Mouse (Mus musculus): ENCODE results near the gene Rln1. TPM values are rescaled to one million over a fixed set of nuclear protein-coding genes. Genes with fewer than 3 reads are reported as not detected.

The Rln1 gene
- polyA plus RNA-seq, 1 experiment from 2014 or later = 0.30 TPM

DNA sequence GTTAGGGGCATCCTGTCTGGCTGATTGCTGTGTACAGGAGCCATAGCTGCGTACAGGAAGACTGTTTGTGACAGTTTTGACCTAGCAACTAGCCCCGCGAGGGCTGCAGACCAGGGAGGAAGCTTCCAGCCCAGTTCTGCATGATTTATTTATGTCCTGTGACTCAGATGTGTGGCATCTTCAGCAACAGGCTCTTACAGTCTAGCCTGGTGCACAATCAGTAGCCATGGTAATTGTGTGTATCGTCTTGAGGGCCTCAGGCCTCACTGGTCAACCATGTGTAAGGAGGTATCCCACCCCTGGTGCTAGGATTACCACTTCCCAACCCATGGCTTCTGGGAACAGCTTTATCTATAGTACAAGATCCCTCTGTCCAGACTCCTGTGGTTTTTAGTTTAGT, 41.9 kb downstream of the Rln1 start:
- Histone ChIP-seq H3K9me3 (no peaks in the 10 kb centered on the region), H3K4me2 (no peak overlapping the region), H3K27ac (no peak overlapping the region), H3K4me3 (replicated peaks) (no peak overlapping the region), H3K36me3 (peaks cover 46% of the 10 kb centered on the region), H3K27me3 (no peaks in the 10 kb centered on the region), H3K9ac (replicated peaks) (no peak overlapping the region), H3K4me1 (replicated peaks) (no peaks in the 10 kb centered on the region)
- no peak for ATAC-seq (ENCODE audit: insufficient number of reproducible peaks, insufficient read depth, low FRiP score, low TSS enrichment, low read depth)
- 84% methylated on average over 4 of the region's 4 CpGs for WGBS

DNA sequence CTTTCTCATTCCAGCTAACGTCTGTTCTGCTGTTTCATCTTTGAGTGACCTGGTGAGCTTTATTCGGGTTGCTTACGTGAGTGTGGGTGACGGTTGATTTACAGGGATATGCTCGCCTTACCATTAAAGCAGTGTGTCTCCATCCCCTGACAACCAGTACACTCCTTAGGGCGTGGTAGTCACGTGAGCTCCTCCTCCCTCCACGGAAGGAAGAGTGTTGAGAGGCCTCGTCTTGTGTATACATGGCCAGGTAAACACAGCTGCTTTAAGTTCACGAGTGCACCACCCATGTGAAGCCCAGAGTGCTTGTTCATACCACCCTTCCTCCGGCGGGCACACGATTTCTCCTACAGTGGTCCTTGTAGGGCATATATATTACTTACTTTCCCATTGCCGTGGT, 42.9 kb downstream of the Rln1 start:
- Histone ChIP-seq H3K4me2 (no peak overlapping the region), H3K27ac (no peak overlapping the region), H3K9ac (replicated peaks) (no peak overlapping the region), H3K27me3 (no peaks in the 10 kb centered on the region), H3K9me3 (no peaks in the 10 kb centered on the region), H3K4me1 (replicated peaks) (no peaks in the 10 kb centered on the region), H3K4me3 (replicated peaks) (no peak overlapping the region), H3K36me3 (peaks cover 39% of the 10 kb centered on the region)
- no peak for ATAC-seq (ENCODE audit: insufficient number of reproducible peaks, insufficient read depth, low FRiP score, low TSS enrichment, low read depth)
- 83% methylated on average over 14 of the region's 14 CpGs for WGBS

DNA sequence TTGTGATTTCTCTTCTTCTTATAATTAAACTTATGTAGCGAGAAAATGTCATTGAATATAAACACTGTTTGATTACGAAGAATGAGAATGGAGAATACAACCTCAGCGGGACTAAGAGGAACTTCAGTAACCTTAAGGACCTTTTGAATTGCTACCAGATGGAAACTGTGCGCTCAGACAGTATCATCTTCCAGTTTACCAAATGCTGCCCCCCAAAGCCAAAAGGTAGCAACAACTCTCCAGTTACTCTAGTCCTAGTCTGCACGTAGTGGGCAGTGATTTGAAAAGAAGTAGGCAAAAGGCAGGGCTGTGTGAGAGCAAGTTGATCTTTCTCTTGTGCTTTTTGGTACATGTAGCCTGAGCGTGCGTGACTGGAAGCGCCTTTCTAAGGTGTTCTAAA, 46.6 kb downstream of the Rln1 start:
- Histone ChIP-seq H3K4me2 (no peak overlapping the region), H3K36me3 (peaks cover 44% of the 10 kb centered on the region), H3K4me3 (replicated peaks) (no peak overlapping the region), H3K27ac (no peak overlapping the region), H3K9ac (replicated peaks) (no peak overlapping the region), H3K9me3 (no peaks in the 10 kb centered on the region), H3K4me1 (replicated peaks) (no peaks in the 10 kb centered on the region), H3K27me3 (no peaks in the 10 kb centered on the region)
- WGBS = 66% methylated on average over 8 of the region's 8 CpGs
- ATAC-seq (ENCODE audit: insufficient number of reproducible peaks, insufficient read depth, low FRiP score, low TSS enrichment, low read depth) = no peak

DNA sequence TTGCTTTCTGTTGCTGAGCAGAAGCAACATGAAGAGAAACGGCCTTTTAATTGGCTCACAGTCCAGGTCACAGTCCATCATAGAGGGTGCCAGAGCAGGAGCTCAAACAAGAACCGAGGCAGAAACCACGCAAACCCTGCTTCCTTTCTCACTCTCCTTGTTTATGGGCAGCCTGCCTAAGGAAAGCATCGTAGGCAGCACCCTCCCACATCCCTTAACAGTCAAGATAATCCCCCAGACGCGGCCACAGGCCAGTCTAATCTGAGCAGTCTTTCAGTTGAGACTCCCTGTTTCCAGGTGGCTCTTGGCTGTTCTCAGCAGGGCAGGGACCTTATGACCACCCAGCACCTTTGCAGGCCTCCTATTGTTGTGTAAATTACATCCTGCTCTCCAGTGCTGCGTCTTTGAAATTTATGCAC, 49.0 kb downstream of the Rln1 start:
- Histone ChIP-seq H3K36me3 (peaks cover 36% of the 10 kb centered on the region), H3K9ac (replicated peaks) (no peak overlapping the region), H3K4me1 (replicated peaks) (no peaks in the 10 kb centered on the region), H3K4me2 (no peak overlapping the region), H3K27ac (no peak overlapping the region), H3K27me3 (no peaks in the 10 kb centered on the region), H3K4me3 (replicated peaks) (no peak overlapping the region), H3K9me3 (no peaks in the 10 kb centered on the region)
- no peak for ATAC-seq (ENCODE audit: insufficient number of reproducible peaks, insufficient read depth, low FRiP score, low TSS enrichment, low read depth)
- WGBS = 37% methylated on average over 7 of the region's 7 CpGs

Other genes starting within 250 kb of the Rln1 start
- gene Rcl1, start 233.3 kb downstream of the Rln1 start, polyA plus RNA-seq (2016; fragmentation: Nextera tagmentation; extraction: Ambion mirVana) = 59.3 and 61.5 TPM in 2 replicates
- 12.3 and 14.6 TPM in 2 replicates for gene Jak2, start 82.8 kb downstream of the Rln1 start, polyA plus RNA-seq (2016; fragmentation: Nextera tagmentation; extraction: Ambion mirVana)
- 7.3 and 7.8 TPM in 2 replicates for gene Insl6, start 9.3 kb downstream of the Rln1 start, polyA plus RNA-seq (2016; fragmentation: Nextera tagmentation; extraction: Ambion mirVana)
- gene Plgrkt, start 32.7 kb upstream of the Rln1 start, polyA plus RNA-seq (2016; fragmentation: Nextera tagmentation; extraction: Ambion mirVana) = 50.2 and 51.5 TPM in 2 replicates
- 0.13 and 0.21 TPM in 2 replicates for gene Cd274, start 32.8 kb upstream of the Rln1 start, polyA plus RNA-seq (2016; fragmentation: Nextera tagmentation; extraction: Ambion mirVana)
- not detected in 2 replicates for gene Pdcd1lg2, start 76.2 kb upstream of the Rln1 start, polyA plus RNA-seq (2016; fragmentation: Nextera tagmentation; extraction: Ambion mirVana)
- gene Ric1, start 187.6 kb upstream of the Rln1 start, polyA plus RNA-seq (2016; fragmentation: Nextera tagmentation; extraction: Ambion mirVana) = 25.6 and 26.5 TPM in 2 replicates

All from limb, embryonic 12.5 days (tissue).